Mouse (Mus musculus) layer of hippocampus, adult 2 months (tissue): Measurements from ENCODE around the gene Sspo. TPM values are rescaled to one million over a fixed set of nuclear protein-coding genes. Genes with fewer than 3 reads are reported as not detected.

Source experiments
- DNase-seq, 2 experiments: peaks; one replicate each; pipeline ENCODE4 v3.0.0; 2022; ENCODE audit warnings: low spot score in 2 of 2
- H3K27ac ChIP-seq: fragments of 200-600 bp; 2 replicates; pipeline ENCODE4 v1.8.1; 2022
- H3K4me3 ChIP-seq: fragments of 200-600 bp; 2 replicates; pipeline ENCODE4 v1.8.1; 2022; ENCODE audit warnings: mild to moderate bottlenecking
- CTCF ChIP-seq: fragments of 200-600 bp; conservative IDR thresholded peaks from 2 replicates; pipeline ENCODE4 v1.8.1; 2022; ENCODE audit warnings: antibody characterized with exemption, mild to moderate bottlenecking, moderate library complexity
- total RNA-seq, 2 experiments: library from RNA; stranded (reverse); gene quantifications; 2 replicates each; pipeline ENCODE4 v1.2.3; 2021

Sspo gene
- total RNA-seq, 2 experiments from 2014 or later, result 0.92 to 1.5 TPM

GRCm38 (mm10) chr6:48527901-48528300, 79.9 kb downstream of the Sspo start:
- DNase-seq, result no peak
- no peak for TF ChIP-seq CTCF
- no peak overlapping the region for H3K4me3 ChIP-seq
- H3K27ac ChIP-seq, result no peak overlapping the region

- no peak for DNase-seq
- H3K4me3 ChIP-seq, result no peak overlapping the region
- no peak for TF ChIP-seq CTCF
- no peak overlapping the region for H3K27ac ChIP-seq
Measured at GRCm38 (mm10) chr6:48529261-48529660, 81.2 kb downstream of the Sspo start.

- Histone ChIP-seq H3K27ac (no peak overlapping the region), H3K4me3 (no peak overlapping the region)
- TF ChIP-seq CTCF, result no peak
- DNase-seq, result no peak
Measured at GRCm38 (mm10) chr6:48529871-48530440, 81.9 kb downstream of the Sspo start.

- TF ChIP-seq CTCF, result no peak
- no peak for DNase-seq
- H3K4me3 ChIP-seq, result no peak overlapping the region
- H3K27ac ChIP-seq, result no peak overlapping the region
Measured at GRCm38 (mm10) chr6:48530862-48531261, 82.8 kb downstream of the Sspo start.

GRCm38 (mm10) chr6:48533475-48533874, 85.4 kb downstream of the Sspo start:
- H3K27ac ChIP-seq, result no peak overlapping the region
- no peak for TF ChIP-seq CTCF
- no peak overlapping the region for H3K4me3 ChIP-seq
- no peak for DNase-seq

GRCm38 (mm10) chr6:48534913-48535312, 86.9 kb downstream of the Sspo start:
- no peak overlapping the region for H3K27ac ChIP-seq
- no peak overlapping the region for H3K4me3 ChIP-seq
- TF ChIP-seq CTCF, result no peak
- DNase-seq, result no peak

GRCm38 (mm10) chr6:48536091-48536490, 88.1 kb downstream of the Sspo start:
- Histone ChIP-seq H3K27ac (no peak overlapping the region), H3K4me3 (no peak overlapping the region)
- DNase-seq, result no peak
- no peak for TF ChIP-seq CTCF

- TF ChIP-seq CTCF, result 0 out of 2 replicates have a peak, but pooled peaks have one; percentile 14
- DNase-seq, result peak; percentile 92
- Histone ChIP-seq H3K27ac (peak within 1 kb of the TSS; percentile 96), H3K4me3 (peak within 1 kb of the TSS; percentile 79)
Measured at GRCm38 (mm10) chr6:48537105-48537954, 89.3 kb downstream of the Sspo start, which contains the start of gene Atp6v0e2. TSS of gene Atp6v0e2 (plus strand) at chr6:48537615.

- peak; percentile 80 to 90 for DNase-seq
- peak; percentile 85 for TF ChIP-seq CTCF
- H3K4me3 ChIP-seq, result peak overlapping the region; percentile 79
- peak overlapping the region; percentile 96 for H3K27ac ChIP-seq
Measured at GRCm38 (mm10) chr6:48538841-48539737, 91.1 kb downstream of the Sspo start.

- DNase-seq, result no peak
- Histone ChIP-seq H3K4me3 (no peak overlapping the region), H3K27ac (no peak overlapping the region)
- no peak for TF ChIP-seq CTCF
Measured at GRCm38 (mm10) chr6:48539860-48540259, 91.8 kb downstream of the Sspo start.

GRCm38 (mm10) chr6:48540721-48541120, 92.7 kb downstream of the Sspo start:
- Histone ChIP-seq H3K4me3 (no peak overlapping the region), H3K27ac (no peak overlapping the region)
- DNase-seq, result no peak
- TF ChIP-seq CTCF, result no peak

GRCm38 (mm10) chr6:48541560-48542450, 93.8 kb downstream of the Sspo start:
- DNase-seq, result no peak
- no peak for TF ChIP-seq CTCF
- peak overlapping the region; percentile 18; the same call in 1 of the 2 replicates for H3K27ac ChIP-seq
- H3K4me3 ChIP-seq, result no peak overlapping the region
